Mouse (Mus musculus) forelimb bud, embryonic 11.5 days (tissue): ENCODE results near the gene Myo1c.

Experiments used
- DNase-seq: peaks from one replicate; pipeline ENCODE4 v3.0.0-alpha.2; 2012; ENCODE audit warnings: low read depth, low spot score

Myo1c gene

GRCm38 (mm10) chr11:75650311-75650710 lies at the start of gene Myo1c:
Gene Myo1c (plus strand): TSS chr11:75650504.
- DNase-seq, result no peak

- DNase-seq, result no peak
Measured at GRCm38 (mm10) chr11:75604826-75605225, 45.5 kb upstream of the Myo1c start.

GRCm38 (mm10) chr11:75605318-75605717 lies 45.0 kb upstream of the Myo1c start:
- DNase-seq, result no peak

- DNase-seq, result no peak
Measured at GRCm38 (mm10) chr11:75608776-75609175, 41.5 kb upstream of the Myo1c start.

- no peak for DNase-seq
Measured at GRCm38 (mm10) chr11:75610021-75610420, 40.3 kb upstream of the Myo1c start.

GRCm38 (mm10) chr11:75614769-75615168 lies 35.5 kb upstream of the Myo1c start:
- no peak for DNase-seq

GRCm38 (mm10) chr11:75615556-75615955 lies 34.7 kb upstream of the Myo1c start:
- no peak for DNase-seq

- no peak for DNase-seq
Measured at GRCm38 (mm10) chr11:75619133-75619532, 31.2 kb upstream of the Myo1c start.

- no peak for DNase-seq
Measured at GRCm38 (mm10) chr11:75620136-75620780, 30.0 kb upstream of the Myo1c start.

- DNase-seq, result no peak
Measured at GRCm38 (mm10) chr11:75621426-75621825, 28.9 kb upstream of the Myo1c start.

GRCm38 (mm10) chr11:75622588-75623329 lies 27.5 kb upstream of the Myo1c start:
- no peak for DNase-seq

- no peak for DNase-seq
Measured at GRCm38 (mm10) chr11:75624102-75624554, 26.2 kb upstream of the Myo1c start.

- no peak for DNase-seq
Measured at GRCm38 (mm10) chr11:75625820-75626219, 24.5 kb upstream of the Myo1c start.

GRCm38 (mm10) chr11:75630098-75630497 lies 20.2 kb upstream of the Myo1c start:
- no peak for DNase-seq

GRCm38 (mm10) chr11:75630645-75631229 lies 19.6 kb upstream of the Myo1c start, which contains the start of gene Inpp5k:
Gene Inpp5k (plus strand): TSS chr11:75630988.
- peak; percentile 95 for DNase-seq

GRCm38 (mm10) chr11:75631561-75632225 lies 18.6 kb upstream of the Myo1c start:
- no peak for DNase-seq

- DNase-seq, result no peak
Measured at GRCm38 (mm10) chr11:75632921-75633320, 17.4 kb upstream of the Myo1c start.

GRCm38 (mm10) chr11:75634801-75635200 lies 15.5 kb upstream of the Myo1c start:
- DNase-seq, result no peak

GRCm38 (mm10) chr11:75635315-75635714 lies 15.0 kb upstream of the Myo1c start:
- no peak for DNase-seq

GRCm38 (mm10) chr11:75643323-75643722 lies 7.0 kb upstream of the Myo1c start:
- DNase-seq, result no peak

- DNase-seq, result no peak
Measured at GRCm38 (mm10) chr11:75644684-75645083, 5.6 kb upstream of the Myo1c start.

GRCm38 (mm10) chr11:75647681-75648211 lies 2.6 kb upstream of the Myo1c start:
- no peak for DNase-seq
